Mouse (Mus musculus): ENCODE measurements around the gene Pla2g10.
"Not testable (repeated sequence)": the region's sequence is repeated elsewhere in the genome, so short reads cannot be mapped to it uniquely, and the experiment has no call there.

The Pla2g10 gene

DNA sequence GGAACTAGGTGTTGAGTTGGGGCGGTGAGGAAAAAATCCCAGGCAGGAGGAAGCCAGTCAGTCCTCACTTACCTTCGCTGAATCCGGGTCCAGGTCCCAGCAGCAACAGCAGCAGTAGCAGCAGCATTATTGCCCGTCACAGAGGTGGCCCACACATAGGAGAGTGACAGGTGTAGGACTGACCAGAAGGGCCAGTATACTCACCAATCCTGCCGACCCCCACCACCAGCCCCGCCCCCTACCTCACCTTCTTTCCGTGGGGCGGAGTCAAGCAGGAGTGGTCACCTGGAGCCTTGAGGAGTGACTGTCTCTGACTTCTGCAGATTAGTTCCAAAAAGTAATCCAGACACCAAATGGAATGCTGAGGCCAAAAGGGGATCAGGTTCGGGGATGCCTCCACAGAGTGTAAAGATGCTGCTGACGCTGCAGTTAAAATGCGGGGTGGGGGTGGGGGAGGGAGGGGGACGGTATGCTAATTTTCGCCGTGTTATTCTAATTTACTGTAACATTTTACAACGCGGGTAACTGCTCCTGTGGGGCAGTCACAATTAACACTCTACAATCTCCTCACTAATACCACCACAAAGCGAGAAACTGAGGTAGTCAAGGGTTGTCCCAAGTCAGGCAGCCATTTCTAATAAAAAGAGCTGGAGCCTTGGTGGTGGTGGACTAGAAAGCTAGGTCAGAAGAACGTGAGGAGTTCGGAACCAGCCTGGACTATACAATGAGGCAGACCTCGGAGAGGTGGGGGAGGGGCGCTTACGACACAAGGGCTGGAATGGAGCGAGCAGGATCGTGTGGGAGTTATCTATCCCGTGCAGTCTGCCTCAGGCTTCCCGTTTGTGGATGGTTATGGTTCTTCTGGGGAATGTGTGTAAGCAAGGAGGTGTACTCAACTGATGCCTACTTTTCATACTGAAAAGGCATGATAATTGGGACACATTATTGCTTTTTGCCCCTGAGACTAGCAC, at the start of gene Pla2g10:
TSS of gene Pla2g10 (minus strand) at position 699 of the 971 bp plus-strand sequence.
- DNase-seq (ENCODE audit: low spot score in 2 of 2) = no peak

GRCm38 (mm10) chr16:13774651-13775050, 43.9 kb upstream of the Pla2g10 start:
- not testable (repeated sequence) for DNase-seq (ENCODE audit: low spot score in 2 of 2)

- DNase-seq (ENCODE audit: low spot score in 2 of 2) = not testable (repeated sequence)
These were observed 43.2 kb upstream of the Pla2g10 start for GRCm38 (mm10) chr16:13774011-13774410.

- DNase-seq (ENCODE audit: low spot score in 2 of 2) = not testable (repeated sequence)
These were observed 41.3 kb upstream of the Pla2g10 start for GRCm38 (mm10) chr16:13772051-13772450.

DNA sequence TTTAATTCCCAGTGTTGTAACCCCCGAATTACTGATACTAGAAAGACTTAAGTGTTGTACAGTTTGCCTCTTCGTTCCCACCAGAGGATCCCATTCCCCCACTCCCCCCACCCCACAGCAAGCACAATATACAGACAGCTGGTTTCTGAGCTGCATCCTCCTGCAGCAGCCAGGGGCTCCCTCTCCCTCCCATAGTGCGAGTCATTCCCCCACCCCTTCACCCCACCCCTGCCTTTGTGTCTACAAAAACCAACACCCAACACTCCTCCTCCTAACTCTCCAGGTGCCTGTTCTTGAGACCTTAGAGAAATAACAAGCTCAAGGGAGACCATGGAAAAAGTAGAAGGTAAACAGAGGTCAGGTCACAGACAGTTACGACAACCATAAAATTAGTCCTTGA, 40.8 kb upstream of the Pla2g10 start:
- not testable (repeated sequence) for DNase-seq (ENCODE audit: low spot score in 2 of 2)

DNA sequence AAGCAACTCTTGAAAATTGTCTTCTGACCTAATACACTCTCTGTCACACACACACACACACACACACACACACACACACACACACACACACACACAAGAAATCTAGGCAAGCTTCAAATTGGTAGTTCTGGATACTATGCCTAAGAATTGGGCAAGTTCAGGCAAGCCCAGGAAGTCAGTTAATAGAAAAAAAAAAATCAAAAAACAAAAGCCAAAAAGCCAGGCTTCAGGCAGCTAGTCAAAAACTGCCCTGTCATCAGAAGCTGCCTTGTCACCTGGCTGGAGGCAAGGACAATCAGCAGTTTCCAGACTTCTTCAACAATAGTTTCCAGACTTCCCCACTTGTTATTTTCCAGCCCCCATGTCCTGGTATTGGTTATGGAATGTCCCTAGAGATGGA, 35.6 kb upstream of the Pla2g10 start:
- DNase-seq (ENCODE audit: low spot score in 2 of 2) = no peak

DNA sequence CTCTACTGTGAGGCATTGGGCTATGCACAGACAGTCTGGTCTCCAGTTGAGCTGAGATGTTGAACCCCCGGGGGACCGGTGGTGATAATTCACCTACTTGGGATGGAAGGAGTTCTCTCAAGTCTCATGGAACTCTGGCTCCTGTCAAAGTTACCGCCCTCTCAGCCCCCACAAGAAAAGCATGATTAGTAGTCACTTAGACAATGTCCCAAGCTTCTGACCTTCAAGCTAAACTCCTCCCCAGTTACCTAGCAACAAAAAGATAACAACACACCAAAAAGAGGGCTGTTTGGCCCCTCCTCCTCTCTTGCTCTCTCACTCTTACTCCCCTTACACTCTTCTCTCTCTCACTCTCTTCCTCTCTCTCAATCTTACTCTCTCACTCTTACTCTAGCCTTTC, 33.7 kb upstream of the Pla2g10 start:
- DNase-seq (ENCODE audit: low spot score in 2 of 2) = no peak

DNA sequence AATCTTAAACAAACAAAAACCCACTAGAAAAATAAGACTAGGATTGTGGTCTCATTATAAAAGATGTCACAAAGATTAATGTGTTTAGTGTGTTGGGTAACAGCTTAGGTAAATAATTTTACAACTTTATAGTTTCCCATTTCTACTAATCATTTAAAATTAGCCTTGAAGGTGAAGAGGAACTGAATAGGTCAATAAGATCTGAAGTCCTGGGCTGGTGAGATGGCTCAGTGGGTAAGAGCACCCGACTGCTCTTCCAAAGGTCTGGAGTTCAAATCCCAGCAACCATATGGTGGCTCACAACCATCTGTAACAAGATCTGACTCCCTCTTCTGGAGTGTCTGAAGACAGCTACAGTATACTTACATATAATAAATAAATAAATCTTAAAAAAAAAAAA, 32.0 kb upstream of the Pla2g10 start:
- not testable (repeated sequence) for DNase-seq (ENCODE audit: low spot score in 2 of 2)

DNA sequence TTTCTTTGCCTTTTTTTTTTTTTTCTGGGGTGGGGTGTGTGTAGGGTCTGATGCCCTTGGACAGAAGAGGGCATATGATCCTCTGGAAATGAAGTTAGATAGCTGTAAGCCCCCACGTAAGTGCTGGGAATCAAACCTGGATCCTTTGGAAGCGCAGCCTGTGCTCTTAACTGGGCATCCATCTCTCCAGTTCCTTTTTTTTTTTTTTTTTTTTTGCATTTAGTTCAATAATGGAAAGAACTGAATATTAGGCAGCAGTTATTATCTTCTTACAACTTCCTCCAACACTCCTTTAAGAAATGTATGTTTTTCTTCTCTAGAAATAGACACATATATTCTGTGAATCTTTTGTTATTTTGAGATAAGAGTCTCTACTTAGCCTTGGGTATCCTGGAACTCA, 27.0 kb upstream of the Pla2g10 start:
- DNase-seq (ENCODE audit: low spot score in 2 of 2) = no peak

DNA sequence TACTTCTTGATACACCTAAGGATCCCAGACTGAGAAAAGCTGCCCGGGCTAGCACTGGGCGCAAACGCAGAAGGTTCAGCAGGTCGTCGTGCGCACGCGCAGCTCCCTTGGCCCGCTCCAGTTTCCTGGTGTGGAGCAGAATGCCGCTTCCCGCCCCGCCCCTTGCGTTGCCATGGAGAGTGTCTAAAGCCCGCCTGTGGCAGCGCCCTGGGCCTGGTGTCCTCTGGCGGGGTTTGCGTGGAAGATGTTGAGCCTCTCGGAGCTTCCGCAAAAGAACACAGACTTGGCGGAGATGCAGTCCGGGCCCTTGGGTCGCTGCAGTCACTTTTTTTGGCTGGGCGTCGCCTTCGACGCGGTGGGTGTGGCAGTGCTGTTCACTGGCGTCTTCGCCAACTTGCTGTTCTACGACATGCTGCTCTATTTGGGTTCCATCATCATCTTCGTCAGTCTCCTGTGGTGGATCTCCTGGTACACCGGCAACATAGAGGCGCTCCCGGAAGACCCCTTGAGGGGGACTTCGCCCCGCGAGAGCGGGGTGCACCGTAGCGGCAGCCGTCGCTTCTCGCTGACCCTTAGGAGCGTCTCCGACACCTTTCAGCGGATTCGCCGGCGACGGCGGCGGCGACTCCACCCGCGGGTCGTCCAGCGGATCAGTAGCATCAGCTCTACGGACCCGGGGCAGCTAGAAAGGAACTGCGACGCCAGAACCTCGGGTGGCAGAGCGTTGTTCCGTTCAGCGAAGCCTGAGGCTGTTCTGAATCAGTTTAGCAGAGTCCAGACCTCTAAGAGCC, 23.8 kb upstream of the Pla2g10 start:
- DNase-seq (ENCODE audit: low spot score in 2 of 2) = peak; percentile 90 to 92

DNA sequence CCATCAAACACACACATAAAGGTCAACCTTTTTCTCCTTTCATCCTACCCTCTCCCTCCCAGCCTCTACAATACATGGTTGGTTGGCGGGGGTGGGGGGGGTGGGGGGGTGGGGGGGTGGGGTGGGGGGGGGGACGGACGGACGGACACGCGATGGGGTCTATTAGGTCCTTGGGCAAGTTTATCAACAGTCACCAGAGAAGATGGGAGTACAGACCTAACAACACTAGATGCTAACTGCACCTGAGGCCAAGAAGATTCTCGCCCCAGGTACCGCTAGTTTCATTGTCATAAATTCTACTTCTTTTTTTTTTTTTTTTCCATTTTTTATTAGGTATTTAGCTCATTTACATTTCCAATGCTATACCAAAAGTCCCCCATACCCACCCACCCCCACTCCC, 23.2 kb upstream of the Pla2g10 start:
- DNase-seq (ENCODE audit: low spot score in 2 of 2) = no peak

DNA sequence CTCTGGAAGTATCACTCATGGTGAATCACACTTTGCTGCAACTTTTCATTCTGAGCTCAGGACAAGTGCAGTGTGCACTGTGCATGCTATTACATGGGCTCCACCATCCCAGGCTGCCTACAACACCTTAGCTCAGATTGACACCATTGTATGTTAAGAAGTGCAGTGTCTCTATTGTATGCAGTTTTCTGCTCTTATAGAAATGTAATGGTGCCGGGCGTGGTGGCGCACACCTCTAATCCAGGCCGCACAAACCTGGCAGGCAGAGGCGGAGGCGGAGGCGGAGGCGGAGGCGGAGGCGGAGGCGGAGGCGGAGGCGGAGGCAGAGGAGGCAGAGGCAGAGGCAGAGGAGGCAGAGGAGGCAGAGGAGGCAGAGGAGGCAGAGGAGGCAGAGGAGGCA, 19.8 kb upstream of the Pla2g10 start:
- DNase-seq (ENCODE audit: low spot score in 2 of 2) = no peak

- no peak for DNase-seq (ENCODE audit: low spot score in 2 of 2)
These were observed 19.2 kb upstream of the Pla2g10 start for GRCm38 (mm10) chr16:13749981-13750380.

DNA sequence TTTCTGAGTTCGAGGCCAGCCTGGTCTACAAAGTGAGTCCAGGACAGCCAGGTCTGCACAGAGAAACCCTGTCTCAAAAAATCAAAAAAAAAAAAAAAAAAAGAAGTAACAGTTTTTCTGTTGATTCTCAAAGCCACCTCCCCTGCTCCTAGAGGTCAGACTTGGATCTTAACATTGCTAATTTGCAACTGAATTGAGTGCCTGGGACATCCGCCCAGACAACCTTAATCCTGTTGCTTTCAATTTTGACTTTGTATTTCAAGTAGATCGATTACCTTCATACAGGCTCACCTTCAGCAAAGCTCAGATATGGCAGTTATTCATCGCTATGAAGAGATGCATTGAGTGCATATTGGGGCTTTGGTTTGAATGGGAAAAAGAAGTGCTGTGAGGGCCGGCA, 18.5 kb upstream of the Pla2g10 start:
- no peak for DNase-seq (ENCODE audit: low spot score in 2 of 2)

DNA sequence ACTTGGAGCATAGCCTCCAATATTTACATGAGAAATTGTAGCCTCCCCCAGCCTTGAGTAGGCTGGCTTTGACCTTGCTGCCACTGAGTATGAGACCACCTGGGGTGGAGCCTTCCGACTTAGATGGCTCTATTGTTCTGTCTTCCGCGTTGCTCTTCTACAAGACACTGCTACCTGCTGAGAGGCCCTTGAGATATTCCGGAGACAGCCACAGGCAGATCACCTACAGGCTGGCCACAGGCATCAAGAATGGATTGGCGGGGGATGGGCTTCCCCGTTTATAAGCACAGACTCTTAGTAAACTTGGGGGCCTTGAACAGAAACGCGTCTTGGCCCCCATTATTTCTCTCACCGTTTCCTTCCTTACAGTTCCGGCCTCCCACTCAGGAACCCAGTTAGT, 18.0 kb upstream of the Pla2g10 start:
- not testable (repeated sequence) for DNase-seq (ENCODE audit: low spot score in 2 of 2)

DNA sequence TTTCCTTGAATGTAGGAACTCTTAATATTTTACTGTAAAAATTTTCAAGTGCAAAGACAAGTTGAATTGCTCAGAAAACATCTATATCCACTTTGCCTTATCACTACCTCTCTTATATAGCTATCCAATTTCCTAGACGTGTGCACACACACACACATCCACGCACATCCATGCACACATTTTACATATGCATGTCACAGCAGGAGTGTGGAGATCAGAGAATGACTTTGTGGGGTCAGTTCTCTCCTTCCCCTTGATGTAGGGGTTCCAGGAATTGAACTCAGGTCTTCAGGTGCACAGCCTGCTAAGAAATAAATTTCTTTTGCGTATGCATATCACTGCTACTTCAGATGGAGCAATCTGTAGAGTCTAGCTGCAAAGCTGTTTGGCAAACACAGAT, 17.3 kb upstream of the Pla2g10 start:
- no peak for DNase-seq (ENCODE audit: low spot score in 2 of 2)

GRCm38 (mm10) chr16:13747708-13748107, 16.9 kb upstream of the Pla2g10 start:
- DNase-seq (ENCODE audit: low spot score in 2 of 2) = no peak

DNA sequence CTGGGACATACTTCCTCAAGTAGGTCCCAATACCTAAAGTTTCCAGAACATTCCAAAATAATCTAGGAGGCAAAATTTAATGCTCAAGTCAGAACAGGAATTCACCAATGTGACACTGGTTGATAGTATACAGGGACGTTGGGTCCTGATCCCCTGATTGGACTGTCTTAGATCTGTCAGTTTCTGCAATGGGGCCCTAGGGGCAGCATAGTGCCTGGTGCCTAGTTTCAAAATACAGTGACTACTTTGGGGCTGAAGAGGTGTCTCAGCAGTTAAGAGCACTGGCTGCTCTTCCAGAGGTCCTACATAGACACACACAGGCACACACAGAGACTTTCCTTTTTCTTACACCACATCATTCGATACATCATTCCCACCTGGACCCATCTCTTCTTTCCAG, 10.1 kb upstream of the Pla2g10 start:
- DNase-seq (ENCODE audit: low spot score in 2 of 2) = no peak

DNA sequence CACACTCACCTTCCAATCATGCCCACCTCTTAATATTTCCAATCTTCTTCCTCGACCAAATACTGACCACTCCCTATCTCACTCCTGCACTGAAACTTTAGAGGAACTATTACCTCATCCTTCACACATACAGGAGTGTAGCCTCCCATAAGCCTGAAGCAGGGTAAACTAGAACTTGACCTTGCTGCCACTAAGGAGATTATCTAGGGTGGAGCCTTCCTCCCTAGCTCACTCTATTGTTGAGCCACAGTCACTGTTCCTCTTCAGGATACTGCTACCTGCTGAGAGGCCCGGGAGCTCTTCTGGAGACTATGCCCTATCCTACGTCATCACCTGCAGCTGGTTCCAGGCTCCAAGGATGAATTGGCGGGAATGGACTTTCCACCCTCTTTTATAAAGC, 8.3 kb upstream of the Pla2g10 start:
- not testable (repeated sequence) for DNase-seq (ENCODE audit: low spot score in 2 of 2)

- no peak for DNase-seq (ENCODE audit: low spot score in 2 of 2)
These were observed 5.2 kb upstream of the Pla2g10 start for GRCm38 (mm10) chr16:13735977-13736376.

GRCm38 (mm10) chr16:13733518-13734137, 2.8 kb upstream of the Pla2g10 start:
- DNase-seq (ENCODE audit: low spot score in 2 of 2) = peak; percentile 36 to 37

- no peak for DNase-seq (ENCODE audit: low spot score in 2 of 2)
These were observed 2.0 kb upstream of the Pla2g10 start for GRCm38 (mm10) chr16:13732786-13733185.
